Mouse (Mus musculus) forelimb bud, embryonic 11.5 days (tissue): ENCODE measurements around the gene Olfr1359.
"Not testable (repeated sequence)": the region's sequence is repeated elsewhere in the genome, so short reads cannot be mapped to it uniquely, and the experiment has no call there.

Source experiments
- DNase-seq: peaks from one replicate; pipeline ENCODE4 v3.0.0-alpha.2; 2012; ENCODE audit warnings: low read depth, low spot score

The Olfr1359 gene

DNA sequence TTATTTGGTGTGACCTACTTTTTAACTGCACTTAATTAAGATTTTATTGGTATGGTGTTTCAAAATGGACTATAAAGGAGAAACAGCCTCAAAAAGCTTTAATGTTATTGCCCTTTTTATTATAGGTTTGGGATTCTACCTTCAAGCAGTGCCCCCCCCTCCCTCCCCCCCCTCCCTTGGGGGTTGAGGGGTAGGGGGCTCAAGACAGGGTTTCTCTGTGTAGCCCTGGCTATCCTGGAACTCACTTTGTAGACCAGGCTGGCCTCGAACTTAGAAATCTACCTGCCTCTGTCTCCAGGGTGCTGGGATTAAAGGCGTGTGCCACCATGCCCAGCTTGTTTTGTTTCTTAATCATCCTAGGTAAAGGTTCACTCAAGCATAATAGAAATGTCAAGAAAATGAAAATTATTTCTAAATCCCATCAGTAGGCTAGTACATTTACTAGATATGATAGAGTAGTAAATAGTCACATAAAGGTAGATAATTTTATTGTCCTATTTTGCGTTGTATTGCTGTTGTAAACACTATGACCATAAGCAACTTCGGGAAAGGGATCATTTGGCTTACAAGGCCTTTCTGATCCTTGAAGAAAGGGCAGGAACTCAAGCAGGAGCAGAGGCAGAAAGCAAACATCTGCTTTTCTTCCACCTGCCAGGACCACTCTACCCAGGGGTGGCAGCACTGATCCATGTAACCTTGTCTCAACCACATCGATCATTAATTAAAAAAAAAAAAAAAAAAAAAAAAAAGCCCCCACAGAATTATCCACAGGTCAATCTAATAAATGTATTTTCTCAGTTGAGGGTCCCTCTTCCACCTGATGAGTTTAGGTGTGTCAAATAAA lies 25.3 kb downstream of the Olfr1359 start:
- peak; percentile 47 for DNase-seq

GRCm38 (mm10) chr13:21727948-21728572 lies 30.1 kb downstream of the Olfr1359 start:
- no peak for DNase-seq

GRCm38 (mm10) chr13:21729544-21729943 lies 31.6 kb downstream of the Olfr1359 start:
- no peak for DNase-seq

- DNase-seq = peak; percentile 43
Observed at GRCm38 (mm10) chr13:21733466-21733865, 35.6 kb downstream of the Olfr1359 start.

GRCm38 (mm10) chr13:21734010-21734905 lies 36.3 kb downstream of the Olfr1359 start:
- peak; percentile 96 for DNase-seq

DNA sequence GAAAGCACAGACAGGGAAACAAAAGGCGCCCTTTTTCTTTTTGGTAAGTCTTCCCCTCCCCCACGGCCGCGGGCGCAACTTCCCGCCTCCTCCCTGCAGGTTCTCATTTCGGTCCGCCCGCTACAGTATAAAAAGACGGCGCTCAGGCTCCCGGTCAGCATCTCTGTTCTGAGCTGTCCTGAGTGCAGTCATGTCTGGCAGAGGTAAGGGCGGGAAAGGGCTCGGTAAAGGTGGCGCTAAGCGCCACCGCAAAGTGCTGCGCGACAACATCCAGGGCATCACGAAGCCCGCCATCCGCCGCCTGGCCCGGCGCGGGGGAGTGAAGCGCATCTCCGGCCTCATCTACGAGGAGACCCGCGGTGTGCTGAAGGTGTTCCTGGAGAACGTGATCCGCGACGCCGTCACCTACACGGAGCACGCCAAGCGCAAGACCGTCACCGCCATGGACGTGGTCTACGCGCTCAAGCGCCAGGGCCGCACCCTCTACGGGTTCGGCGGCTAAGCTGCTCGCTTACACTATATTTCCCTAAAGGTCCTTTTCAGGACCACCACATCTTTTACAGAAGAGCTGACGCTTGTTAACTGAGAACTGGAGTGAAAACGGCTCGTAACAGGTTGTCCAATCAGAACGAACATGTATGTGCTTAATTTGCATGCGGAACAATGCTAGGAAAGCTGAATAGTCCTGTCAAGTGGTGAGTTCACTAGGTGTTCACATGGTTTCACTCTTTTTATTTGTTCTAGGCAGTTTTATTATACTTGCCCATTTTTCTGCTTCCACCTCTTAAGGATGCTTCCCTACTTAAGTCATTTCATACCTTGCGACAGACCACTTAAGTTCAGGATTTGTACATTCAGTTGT lies 37.2 kb downstream of the Olfr1359 start, which contains the start of gene Hist1h4j:
Gene Hist1h4j, plus strand, starts transcription at position 159 of the 862 bp plus-strand sequence.
- peak; percentile 92 for DNase-seq

GRCm38 (mm10) chr13:21745006-21745405 lies 47.1 kb downstream of the Olfr1359 start:
- DNase-seq = no peak

DNA sequence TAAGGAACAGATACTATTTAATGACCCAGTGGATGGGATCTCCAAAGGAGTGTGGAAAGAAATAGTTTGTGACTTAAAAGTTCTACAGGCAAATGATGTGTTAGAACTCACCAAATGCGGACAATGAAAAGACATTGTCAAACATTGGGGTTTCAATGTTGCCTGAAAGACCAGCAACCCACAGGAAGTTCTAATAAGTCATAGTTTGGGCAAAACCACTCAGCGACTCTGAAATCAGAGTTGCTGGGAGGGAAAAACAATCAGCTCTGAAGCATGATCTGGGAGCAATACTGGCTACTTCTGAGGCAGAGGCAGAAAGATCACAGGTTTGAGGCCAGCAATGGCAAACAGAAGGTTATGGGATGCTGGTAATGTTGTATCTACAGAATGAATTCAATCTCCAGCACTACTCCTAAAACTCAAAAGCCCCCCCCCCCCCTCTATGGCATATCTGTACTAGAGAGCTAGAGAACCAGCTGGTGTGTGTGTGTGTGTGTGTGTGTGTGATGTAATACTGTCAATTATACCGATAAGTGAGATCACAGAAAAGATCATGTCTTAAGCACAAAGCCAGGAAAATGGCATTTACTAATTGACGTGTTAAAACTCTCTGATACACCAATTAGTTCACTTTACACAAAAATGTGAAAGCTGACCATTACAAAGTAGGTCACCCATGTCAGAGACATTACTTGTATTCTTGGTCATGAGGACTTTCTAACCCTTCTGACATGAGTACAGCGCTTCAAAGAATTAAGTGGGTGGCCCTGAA lies 51.7 kb downstream of the Olfr1359 start:
- peak; percentile 62 for DNase-seq

DNA sequence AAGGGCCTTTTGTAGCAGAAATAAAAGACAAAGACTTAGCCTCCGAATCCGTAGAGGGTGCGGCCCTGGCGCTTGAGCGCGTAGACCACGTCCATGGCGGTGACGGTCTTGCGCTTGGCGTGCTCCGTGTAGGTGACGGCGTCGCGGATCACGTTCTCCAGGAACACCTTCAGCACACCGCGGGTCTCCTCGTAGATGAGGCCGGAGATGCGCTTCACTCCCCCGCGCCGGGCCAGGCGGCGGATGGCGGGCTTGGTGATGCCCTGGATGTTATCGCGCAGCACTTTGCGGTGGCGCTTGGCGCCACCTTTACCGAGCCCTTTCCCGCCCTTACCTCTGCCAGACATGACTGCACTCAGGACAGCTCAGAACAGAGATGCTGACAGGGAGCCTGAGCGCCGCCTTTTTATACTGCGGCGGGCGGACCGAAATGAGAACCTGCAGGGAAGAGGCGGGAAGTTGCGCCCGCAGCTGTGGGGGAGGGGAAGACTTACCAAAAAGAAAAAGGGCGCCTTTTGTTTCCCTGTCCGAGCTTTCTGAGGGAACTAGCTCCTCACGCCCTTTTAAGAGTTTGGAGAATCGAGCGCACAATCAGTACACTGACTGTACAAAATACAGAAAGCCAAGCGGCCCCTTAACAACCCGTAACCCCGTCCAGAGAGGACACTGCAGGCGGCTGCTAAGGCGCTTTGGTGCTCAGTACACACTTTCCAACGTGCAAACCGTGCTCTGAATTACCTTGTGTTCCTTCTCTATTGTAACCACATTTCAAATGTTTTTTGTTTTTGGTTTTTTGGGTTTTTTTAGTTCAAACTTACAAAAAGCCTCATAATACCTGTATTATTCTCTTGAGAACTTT lies 52.5 kb downstream of the Olfr1359 start, which contains the start of gene Hist1h4k:
Gene Hist1h4k, minus strand, starts transcription at position 347 of the 859 bp plus-strand sequence.
- peak; percentile 93 for DNase-seq

DNA sequence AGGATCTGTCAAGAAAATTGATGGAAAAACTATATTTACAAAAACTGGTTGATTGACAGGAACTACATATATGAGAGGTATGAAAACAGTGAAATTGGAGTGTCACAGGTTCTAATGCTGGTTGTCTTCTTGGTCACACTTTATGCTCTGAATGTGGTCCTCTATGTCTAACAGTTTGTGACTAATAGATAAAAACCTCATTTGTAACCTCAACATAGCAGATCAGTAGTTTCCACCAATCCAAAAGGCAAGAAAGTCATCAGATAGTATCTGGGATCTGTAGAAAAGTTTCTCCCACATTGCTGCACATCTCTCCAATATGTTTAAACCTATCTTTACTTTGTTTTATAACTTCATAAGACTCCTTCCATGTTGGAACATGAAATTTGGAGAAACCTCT lies 53.5 kb downstream of the Olfr1359 start:
- no peak for DNase-seq

DNA sequence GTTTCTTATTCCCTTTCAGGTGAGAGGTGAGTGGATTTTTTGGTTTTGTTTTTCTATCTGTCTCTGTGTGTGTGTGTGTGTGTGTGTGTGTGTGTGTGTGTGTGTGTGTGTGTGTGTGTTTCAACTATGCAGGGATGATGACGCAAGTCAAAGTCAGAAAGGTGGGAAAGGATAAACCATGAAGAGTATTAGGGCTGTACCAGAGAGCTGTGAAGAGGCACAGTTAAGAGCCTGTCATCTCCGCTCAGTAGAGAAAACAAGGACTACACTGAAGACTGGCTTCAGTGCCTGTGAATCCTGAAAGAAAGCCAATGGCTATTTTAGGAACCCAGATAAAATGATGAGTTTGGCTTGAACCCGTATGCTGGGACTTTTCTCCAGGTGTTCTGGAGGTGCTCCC lies 53.9 kb downstream of the Olfr1359 start:
- no peak for DNase-seq

DNA sequence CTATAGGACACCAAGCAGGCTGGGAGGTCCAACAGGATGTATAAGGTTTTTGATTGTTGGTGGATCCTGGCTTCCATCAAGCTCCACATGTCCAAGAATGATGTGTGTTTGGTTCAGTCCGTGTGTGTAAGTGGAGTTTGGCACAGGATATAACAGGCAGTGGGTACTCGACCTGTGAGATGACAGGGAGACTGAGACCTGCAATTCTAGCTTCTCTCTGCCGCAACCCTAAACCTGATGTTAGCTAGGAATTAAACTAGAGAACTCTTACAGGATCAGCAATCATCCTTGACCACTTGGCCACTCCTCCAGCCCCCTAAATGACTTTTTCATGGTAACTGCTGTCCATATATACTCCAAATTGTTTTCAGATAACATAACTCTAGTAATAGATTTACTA lies 54.4 kb downstream of the Olfr1359 start:
- no peak for DNase-seq

DNA sequence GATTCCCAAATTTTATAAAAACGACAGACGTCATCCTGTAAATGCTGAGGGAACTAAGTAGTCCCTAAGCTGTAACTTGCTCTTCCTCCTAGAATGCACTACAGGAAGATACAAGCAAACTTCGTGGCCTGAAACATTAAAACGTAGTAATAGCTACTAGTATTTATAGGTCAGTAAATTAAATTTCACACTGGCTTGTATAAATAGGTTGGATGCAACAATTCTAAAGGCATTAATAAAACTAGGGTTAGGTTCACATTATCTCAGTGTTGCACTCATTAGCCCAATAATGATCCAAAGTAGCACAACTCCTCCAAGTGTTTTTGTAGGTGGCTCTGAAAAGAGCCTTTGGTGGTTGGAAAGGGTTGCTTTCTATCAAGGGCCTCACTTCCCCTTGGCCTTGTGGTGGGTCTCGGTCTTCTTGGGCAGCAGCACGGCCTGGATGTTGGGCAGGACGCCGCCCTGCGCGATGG lies 55.2 kb downstream of the Olfr1359 start:
- peak; percentile 52 for DNase-seq

GRCm38 (mm10) chr13:21753524-21754285 lies 55.8 kb downstream of the Olfr1359 start, which contains the start of the genes Hist1h2ak and Hist1h2bn:
Hist1h2ak (minus strand) TSS chr13:21753827.
Hist1h2bn (plus strand) TSS chr13:21754123.
- peak; percentile 96 for DNase-seq

- not testable (repeated sequence) for DNase-seq
Observed at GRCm38 (mm10) chr13:21754294-21755001, 56.5 kb downstream of the Olfr1359 start.

DNA sequence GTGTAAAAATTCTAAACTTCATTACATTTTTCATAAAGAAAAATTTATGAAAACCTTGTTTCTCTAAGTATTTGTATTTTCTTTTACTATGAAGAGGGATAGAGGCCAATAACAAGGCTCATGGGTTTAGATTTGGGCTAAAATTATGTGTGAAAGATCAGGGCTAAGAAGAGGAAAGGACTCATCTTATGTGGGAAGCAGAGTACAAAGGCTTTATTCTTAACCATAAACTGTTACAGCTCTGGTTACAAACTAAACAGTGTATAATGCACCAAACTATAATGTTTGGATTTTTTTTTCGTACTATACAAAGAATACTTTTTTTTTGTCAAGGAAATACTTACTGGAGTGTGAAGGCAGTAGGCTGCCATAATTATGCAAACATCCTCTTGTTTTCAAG lies 57.8 kb downstream of the Olfr1359 start:
- no peak for DNase-seq
